Mouse (Mus musculus) liver, postnatal 0 days (tissue): Measurements from ENCODE around the gene Hk3.

Source experiments
- CTCF ChIP-seq: sonication (generic); IDR thresholded peaks from 2 replicates; pipeline ENCODE4 v1.5.1; 2016; ENCODE audit warnings: antibody characterized with exemption, low read depth
- EP300 ChIP-seq: IDR thresholded peaks from 2 replicates; pipeline ENCODE4 v1.6.1; 2016; ENCODE audit warnings: antibody characterized with exemption, low read depth, mild to moderate bottlenecking

- TF ChIP-seq CTCF (no peak), EP300 (no peak)
These were observed 14.8 kb downstream of the Hk3 start for GRCm38 (mm10) chr13:55006415-55006742.
